Mouse (Mus musculus): ENCODE results near the gene Dido1.
"Not testable (repeated sequence)": the region's sequence is repeated elsewhere in the genome, so short reads cannot be mapped to it uniquely, and the experiment has no call there.

Dido1 gene

GRCm38 (mm10) chr2:180724585-180725413 is 15.0 kb upstream of the Dido1 start, which contains the start of gene Slc17a9:
Gene Slc17a9 (plus strand): TSS chr2:180725263.
- in situ Hi-C loops (cut with MboI), result no loop called here

DNA sequence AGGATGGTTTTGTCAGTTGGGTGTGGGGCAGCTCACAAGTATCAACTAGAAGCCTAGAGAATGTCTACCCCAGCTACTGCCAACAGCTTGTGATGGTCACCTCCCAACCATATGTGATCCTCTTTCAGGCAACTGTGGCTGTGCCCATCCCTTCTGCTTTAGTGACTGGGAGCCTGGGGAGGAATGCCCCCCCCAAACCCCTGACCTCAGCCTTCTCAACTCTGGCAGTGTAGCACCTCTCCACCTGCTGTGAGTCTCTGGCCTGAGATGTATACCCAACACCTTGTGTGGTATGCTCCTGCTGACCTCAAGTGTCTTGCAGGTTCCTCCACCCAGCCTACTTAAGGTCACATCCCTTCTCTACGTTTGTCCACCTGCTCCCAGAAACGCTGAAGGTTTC is 14.1 kb upstream of the Dido1 start:
- in situ Hi-C loops (cut with MboI), result no loop called here

DNA sequence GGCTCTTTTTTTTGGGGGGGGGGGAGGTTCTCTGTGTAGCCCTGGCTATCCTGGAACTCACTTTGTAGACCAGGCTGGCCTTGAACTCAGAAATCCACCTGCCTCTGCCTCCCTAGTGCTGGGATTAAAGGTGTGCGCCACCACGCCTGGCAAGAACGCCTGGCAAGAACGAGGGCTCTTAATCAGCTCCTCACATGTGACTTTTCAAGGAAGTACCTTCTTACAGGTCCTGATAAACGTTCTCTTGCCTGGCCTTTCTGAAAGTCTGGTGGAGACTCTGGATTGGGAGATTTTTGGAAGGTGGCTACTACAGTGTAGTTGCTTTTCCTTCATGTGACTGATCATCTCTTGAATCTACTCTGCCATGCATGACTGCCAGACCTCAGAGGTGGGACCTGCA is 12.9 kb upstream of the Dido1 start:
- in situ Hi-C loops (cut with MboI), result not testable (repeated sequence)

DNA sequence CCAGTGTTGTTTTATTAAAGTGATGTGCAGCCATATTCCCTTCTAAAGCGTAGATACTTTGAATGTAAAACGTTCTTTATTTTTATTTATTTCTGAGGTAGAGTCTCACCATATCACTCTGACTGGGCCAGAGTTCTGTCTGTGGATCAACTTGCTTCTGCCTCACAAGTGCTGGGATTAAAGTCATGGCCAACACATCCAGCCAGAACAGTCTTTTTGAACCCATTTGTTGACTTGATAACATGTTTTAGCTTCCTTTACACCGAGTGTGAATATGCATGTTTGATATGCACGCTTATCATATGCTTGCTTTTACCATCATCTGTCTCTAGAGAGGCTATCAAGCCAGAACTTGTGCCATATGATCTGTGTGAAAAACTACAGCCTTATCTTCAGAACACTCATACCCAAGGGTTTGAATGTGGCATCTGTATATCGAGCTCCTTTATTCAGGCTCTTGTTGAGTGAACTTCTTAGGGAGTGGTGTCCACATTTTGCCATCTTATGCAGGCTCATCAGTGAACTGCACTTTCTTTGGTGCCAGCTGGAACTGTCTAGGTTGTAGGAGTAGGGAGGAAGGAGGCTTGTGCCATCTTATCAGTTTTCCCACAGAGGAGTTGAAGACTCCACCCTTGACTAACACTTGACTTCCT is 2.4 kb upstream of the Dido1 start:
- in situ Hi-C loops (cut with MboI), result no loop called here

GRCm38 (mm10) chr2:180711527-180711926 is 1.7 kb upstream of the Dido1 start:
- in situ Hi-C loops (cut with MboI), result no loop called here

GRCm38 (mm10) chr2:180710276-180711155 is 717 bp upstream of the Dido1 start:
- in situ Hi-C loops (cut with MboI), result no loop called here

DNA sequence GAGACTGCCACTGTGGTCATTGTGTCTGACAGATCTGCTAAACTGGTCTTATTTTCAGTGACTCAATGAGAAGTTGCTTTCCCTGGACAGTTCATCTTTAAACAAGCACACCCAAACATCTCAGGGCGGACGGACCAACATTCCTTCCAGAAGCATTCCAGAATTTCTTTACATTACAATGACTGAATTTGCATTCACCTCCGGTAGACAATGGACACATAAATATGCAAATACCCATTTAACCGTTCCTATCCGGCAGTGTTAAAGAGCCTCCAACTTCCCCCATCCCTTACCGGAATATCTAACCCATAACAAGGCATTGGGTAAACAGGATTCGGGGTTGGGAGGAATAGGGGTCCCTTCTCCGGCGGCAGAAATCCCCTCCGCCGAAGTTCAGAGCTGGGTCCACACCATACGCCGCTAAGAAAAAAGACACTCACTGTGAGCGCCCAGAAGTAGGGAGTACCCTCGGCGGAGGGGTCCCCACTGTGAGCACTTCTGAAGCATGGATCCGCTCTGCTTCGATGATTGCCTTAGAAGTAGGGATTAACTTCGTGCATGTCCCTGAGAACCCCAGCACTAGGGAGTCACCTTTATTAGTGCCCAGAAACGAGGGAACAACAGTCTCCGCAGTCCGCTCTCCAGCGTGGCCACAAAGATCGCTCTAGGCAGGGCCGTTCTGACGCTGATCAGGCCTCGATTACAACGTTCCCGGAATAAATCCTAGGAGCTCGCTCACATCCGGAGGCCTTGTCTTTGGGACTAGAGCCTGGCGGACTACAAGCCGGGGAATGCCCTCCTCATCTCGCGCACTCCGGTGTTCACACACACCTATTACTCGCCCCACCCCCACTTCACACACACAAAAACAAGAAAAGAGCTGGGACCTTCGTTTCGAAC is 526 bp downstream of the Dido1 start:
- in situ Hi-C loops (cut with MboI), result no loop called here

- in situ Hi-C loops (cut with MboI), result no loop called here
Measured at GRCm38 (mm10) chr2:180705975-180706374, 3.8 kb downstream of the Dido1 start.

GRCm38 (mm10) chr2:180705066-180705465 is 4.7 kb downstream of the Dido1 start:
- in situ Hi-C loops (cut with MboI), result no loop called here

DNA sequence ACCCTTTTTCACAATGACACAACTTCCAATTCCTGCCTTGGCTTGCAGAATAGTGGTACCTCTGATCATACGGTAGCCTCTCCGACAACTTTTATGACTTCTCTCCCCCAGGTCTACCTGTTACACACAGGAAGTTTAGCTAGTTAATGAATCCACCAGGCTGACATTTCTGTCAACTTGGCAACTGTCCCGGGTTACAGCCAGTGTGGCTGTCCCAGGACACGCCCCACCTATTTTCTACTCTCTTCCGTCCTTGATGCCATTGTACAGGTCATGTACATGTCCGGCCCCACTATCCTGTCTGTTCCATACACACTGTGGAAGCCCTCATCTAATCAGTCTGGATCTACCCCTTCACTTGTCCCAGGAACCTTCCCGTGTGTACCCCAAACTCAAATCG is 5.2 kb downstream of the Dido1 start:
- in situ Hi-C loops (cut with MboI), result no loop called here

DNA sequence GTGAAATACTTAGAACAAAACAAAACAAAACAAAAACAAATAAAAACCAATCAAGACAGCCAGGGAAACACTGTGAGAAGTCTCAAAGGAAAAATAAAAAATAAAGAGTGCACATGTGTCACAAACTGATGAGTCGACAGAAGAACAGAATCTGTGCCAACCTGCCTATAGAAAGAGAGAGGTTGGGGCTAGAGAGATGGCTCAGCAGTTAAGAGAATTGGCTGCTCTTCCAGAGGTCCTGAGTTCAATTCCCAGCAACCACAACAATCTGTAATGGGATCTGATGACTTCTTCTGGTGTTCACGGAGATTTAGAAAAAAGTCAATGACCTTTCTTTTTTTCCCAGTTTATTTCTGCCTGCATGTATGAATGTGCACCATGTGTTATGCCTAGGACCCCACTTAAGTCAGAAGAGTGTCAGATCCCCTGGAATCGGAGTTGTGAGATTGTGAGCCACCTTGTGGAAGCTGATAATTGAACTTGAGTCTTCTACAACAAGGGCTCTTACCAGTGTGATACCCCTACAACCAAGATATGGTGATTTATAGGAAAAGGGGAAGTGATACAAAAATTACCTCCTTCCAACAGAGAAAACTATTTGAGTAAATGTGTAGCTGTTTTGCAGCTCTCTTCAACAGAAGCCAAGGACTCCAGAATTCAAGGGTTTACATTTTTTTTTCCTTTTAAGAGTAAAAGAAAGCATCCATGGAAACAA is 6.0 kb downstream of the Dido1 start:
- in situ Hi-C loops (cut with MboI), result no loop called here

DNA sequence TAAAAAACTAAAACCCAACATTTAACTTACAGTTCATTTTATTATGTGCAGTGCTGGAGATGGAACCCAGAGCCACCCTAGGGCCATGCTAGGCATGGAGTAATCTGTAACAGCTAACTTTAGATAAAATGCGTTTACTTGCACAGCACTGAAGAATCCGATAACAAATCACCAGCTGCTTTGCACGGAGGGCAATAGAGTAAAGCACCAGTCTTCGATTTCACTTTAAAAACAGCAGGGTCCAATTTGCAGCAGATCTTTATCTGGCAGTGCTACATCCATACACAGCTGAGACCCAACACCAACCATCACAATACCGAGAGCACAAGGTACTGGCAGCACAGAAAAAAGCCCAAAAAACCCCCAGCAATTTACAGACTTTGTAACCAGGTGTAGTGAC is 6.6 kb downstream of the Dido1 start:
- in situ Hi-C loops (cut with MboI), result no loop called here

DNA sequence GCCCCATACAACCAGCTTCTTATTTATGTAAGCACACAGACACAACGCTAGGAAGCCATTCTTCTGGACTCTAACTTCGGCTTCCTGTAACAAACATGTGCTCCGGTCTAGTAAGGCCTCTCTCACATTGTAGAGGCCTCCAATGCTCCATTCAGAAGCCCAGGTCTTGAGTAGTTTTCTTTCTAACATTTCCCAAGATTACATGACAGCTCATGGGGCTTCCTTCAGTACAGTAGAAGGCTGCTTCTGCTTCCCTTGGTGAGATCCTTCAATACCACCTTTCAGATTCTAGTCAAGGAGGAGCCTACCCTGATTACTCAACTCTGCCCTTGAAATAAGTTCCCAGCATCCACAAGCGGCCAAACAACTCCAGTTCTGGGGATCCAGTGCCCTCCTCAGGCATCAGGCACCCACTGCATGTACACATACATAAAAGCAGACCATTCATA is 7.1 kb downstream of the Dido1 start:
- in situ Hi-C loops (cut with MboI), result no loop called here

DNA sequence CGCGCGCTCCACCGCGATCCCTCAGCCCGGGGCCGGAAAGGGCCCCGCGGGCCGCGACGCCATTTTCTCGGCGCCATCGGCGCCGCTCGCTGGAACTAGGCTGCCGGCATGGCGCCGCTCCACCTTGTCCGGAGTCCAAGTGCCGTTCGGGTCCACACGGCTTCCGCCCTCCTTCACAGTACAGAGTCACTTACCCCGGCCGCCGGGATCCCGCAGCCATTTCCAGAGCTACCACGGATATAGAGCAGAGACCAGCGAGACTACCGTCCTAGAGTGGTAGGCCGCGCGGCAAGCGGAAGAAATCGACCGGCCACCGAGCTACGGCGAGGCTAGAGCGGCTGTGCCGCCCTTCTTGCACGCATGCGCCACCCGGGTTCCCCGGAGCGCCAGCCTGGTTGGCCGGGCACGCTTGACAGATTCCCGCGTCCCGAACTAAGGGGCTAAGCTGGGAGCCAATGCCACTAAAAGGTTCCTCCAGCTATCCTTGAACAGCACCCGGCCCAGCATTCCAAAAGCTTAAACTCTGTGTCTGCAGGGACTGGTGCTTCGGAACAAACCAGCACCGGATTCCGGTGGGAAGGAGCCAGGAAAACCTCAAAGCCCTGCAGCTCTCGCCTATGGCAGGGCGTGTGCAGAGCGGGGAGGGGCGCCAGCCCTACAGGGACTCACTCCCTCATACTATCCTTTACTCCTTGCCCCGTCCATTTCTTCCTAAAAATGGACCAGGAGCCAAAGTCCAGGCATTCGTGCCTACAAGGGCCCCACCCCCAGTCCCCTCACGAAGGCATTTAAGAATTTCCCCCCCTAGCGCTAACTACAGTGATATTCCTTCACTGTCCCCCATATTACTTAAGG is 7.8 kb downstream of the Dido1 start:
- in situ Hi-C loops (cut with MboI), result no loop called here

DNA sequence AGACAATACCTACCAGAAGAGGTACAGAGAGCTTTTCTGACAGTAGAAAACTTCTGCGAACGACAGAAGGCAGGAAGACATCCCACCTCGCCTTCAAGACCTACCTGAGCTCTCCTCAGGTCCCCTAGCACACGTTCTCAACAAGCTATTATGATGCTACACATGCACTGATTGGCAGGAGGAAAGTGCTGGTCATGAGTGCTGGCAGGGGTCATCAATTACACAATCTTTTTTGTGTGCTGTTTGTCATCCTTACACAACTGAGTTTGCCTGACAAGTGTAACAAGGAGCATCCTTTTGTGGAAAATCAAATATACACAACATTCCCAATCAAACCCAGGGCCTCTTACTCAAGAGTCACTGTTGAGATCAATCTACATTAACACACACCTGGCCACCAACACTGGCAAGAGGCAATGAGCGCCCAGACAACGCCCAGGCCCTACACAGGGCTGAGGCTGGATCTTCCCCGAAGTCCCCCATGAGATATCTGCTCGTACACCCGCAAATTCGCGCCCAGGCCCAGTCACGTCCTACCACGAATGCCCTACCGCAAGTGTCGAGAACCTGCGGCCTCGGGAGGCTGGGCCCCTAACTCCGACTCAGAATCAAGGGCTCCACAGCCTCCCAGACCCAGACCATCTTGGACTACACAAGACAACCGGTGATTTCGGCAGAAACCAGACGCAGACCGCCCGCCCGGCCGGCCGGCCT is 8.6 kb downstream of the Dido1 start:
- in situ Hi-C loops (cut with MboI), result no loop called here

DNA sequence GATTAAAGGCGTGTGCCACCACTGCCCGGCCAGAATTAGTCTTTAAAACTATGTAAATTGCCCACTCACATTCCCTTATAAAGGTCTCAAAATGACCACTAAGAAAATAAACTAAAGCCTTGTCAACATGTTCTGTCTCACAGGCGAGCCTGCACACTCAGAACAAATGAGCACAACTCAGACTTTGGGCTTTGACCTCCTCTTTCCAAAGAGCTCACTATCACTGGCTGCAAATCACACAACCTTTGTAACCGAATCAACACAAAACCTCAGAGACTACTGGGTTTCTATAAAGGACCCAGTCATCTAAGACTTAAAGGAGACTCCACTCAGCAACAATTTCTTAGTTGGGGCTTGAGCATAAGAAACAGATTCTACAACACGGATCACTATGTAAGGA is 9.3 kb downstream of the Dido1 start:
- in situ Hi-C loops (cut with MboI), result no loop called here

GRCm38 (mm10) chr2:180695176-180695575 is 14.6 kb downstream of the Dido1 start:
- in situ Hi-C loops (cut with MboI), result no loop called here

- in situ Hi-C loops (cut with MboI), result no loop called here
Measured at GRCm38 (mm10) chr2:180692630-180693029, 17.2 kb downstream of the Dido1 start.

GRCm38 (mm10) chr2:180689841-180690240 is 20.0 kb downstream of the Dido1 start:
- in situ Hi-C loops (cut with MboI), result no loop called here

Measured in mature B cell (primary cell).